Mouse (Mus musculus): ENCODE results near the gene Sp110. TPM values are rescaled to one million over a fixed set of nuclear protein-coding genes. Genes with fewer than 3 reads are reported as not detected.
"Not testable (repeated sequence)": the region's sequence is repeated elsewhere in the genome, so short reads cannot be mapped to it uniquely, and the experiment has no call there.

The Sp110 gene
- 0.36 and 0.43 TPM in 2 replicates for polyA plus RNA-seq (2015; fragmentation: Nextera tagmentation; extraction: Ambion mirVana)

GRCm38 (mm10) chr1:85598271-85599012 is at the start of gene Sp110:
Gene Sp110 (minus strand): TSS chr1:85598817.
- not testable (repeated sequence) for H3K4me1 ChIP-seq; H3K27me3 ChIP-seq; H3K4me2 ChIP-seq (replicated peaks); H3K9me3 ChIP-seq; ATAC-seq (replicated peaks); H3K9ac ChIP-seq (replicated peaks); H3K27ac ChIP-seq (replicated peaks); H3K4me3 ChIP-seq; H3K36me3 ChIP-seq
- WGBS = 76% methylated on average over 17 of the region's 17 CpGs

- not testable (repeated sequence) for H3K9me3 ChIP-seq; H3K9ac ChIP-seq (replicated peaks); H3K4me1 ChIP-seq; ATAC-seq (replicated peaks); H3K4me3 ChIP-seq; H3K36me3 ChIP-seq; H3K4me2 ChIP-seq (replicated peaks); H3K27ac ChIP-seq (replicated peaks); H3K27me3 ChIP-seq
- 79% methylated on average over 4 of the region's 4 CpGs for WGBS
These were observed 39.5 kb upstream of the Sp110 start for GRCm38 (mm10) chr1:85638144-85638543.

GRCm38 (mm10) chr1:85636936-85637335 is 38.3 kb upstream of the Sp110 start:
- WGBS = 65% methylated on average over 3 of the region's 3 CpGs
- H3K4me2 ChIP-seq (replicated peaks); H3K9ac ChIP-seq (replicated peaks); H3K4me1 ChIP-seq; ATAC-seq (replicated peaks); H3K9me3 ChIP-seq; H3K4me3 ChIP-seq; H3K27ac ChIP-seq (replicated peaks); H3K27me3 ChIP-seq; H3K36me3 ChIP-seq: not testable (repeated sequence)

GRCm38 (mm10) chr1:85618689-85619088 is 20.1 kb upstream of the Sp110 start:
- not testable (repeated sequence) for H3K4me2 ChIP-seq (replicated peaks); H3K36me3 ChIP-seq; H3K4me1 ChIP-seq; H3K4me3 ChIP-seq; H3K9me3 ChIP-seq; ATAC-seq (replicated peaks); H3K27me3 ChIP-seq; H3K27ac ChIP-seq (replicated peaks); H3K9ac ChIP-seq (replicated peaks)
- WGBS = 42% methylated on average over 1 of the region's 1 CpGs

GRCm38 (mm10) chr1:85617161-85617560 is 18.5 kb upstream of the Sp110 start:
- not testable (repeated sequence) for ATAC-seq (replicated peaks); H3K27ac ChIP-seq (replicated peaks); H3K27me3 ChIP-seq; H3K4me1 ChIP-seq; H3K9ac ChIP-seq (replicated peaks); H3K9me3 ChIP-seq; H3K4me2 ChIP-seq (replicated peaks); H3K4me3 ChIP-seq; H3K36me3 ChIP-seq
- 66% methylated on average over 4 of the region's 5 CpGs for WGBS

GRCm38 (mm10) chr1:85615819-85616218 is 17.2 kb upstream of the Sp110 start:
- not testable (repeated sequence) for H3K27ac ChIP-seq (replicated peaks); H3K9me3 ChIP-seq; H3K4me2 ChIP-seq (replicated peaks); H3K4me1 ChIP-seq; H3K36me3 ChIP-seq; ATAC-seq (replicated peaks); H3K4me3 ChIP-seq; H3K27me3 ChIP-seq; H3K9ac ChIP-seq (replicated peaks)
- WGBS = 65% methylated on average over 3 of the region's 3 CpGs

GRCm38 (mm10) chr1:85615096-85615495 is 16.5 kb upstream of the Sp110 start:
- H3K36me3 ChIP-seq; H3K4me2 ChIP-seq (replicated peaks); H3K9ac ChIP-seq (replicated peaks); H3K9me3 ChIP-seq; H3K27me3 ChIP-seq; H3K4me1 ChIP-seq; H3K27ac ChIP-seq (replicated peaks); ATAC-seq (replicated peaks); H3K4me3 ChIP-seq: not testable (repeated sequence)
- 95% methylated on average over 3 of the region's 3 CpGs for WGBS

GRCm38 (mm10) chr1:85610581-85610980 is 12.0 kb upstream of the Sp110 start:
- H3K27ac ChIP-seq (replicated peaks); H3K4me1 ChIP-seq; H3K36me3 ChIP-seq; H3K4me3 ChIP-seq; H3K9me3 ChIP-seq; H3K9ac ChIP-seq (replicated peaks); H3K27me3 ChIP-seq; H3K4me2 ChIP-seq (replicated peaks); ATAC-seq (replicated peaks): not testable (repeated sequence)
- WGBS = no CpG with 5 or more reads among the region's 4 CpGs

- WGBS = 83% methylated on average over 3 of the region's 4 CpGs
- H3K9ac ChIP-seq (replicated peaks); ATAC-seq (replicated peaks); H3K4me1 ChIP-seq; H3K36me3 ChIP-seq; H3K4me3 ChIP-seq; H3K9me3 ChIP-seq; H3K4me2 ChIP-seq (replicated peaks); H3K27ac ChIP-seq (replicated peaks); H3K27me3 ChIP-seq: not testable (repeated sequence)
These were observed 9.7 kb upstream of the Sp110 start for GRCm38 (mm10) chr1:85608361-85608760.

- 89% methylated on average over 1 of the region's 1 CpGs for WGBS
- not testable (repeated sequence) for H3K9ac ChIP-seq (replicated peaks); H3K27ac ChIP-seq (replicated peaks); H3K9me3 ChIP-seq; H3K27me3 ChIP-seq; H3K4me3 ChIP-seq; ATAC-seq (replicated peaks); H3K4me2 ChIP-seq (replicated peaks); H3K4me1 ChIP-seq; H3K36me3 ChIP-seq
These were observed 5.7 kb upstream of the Sp110 start for GRCm38 (mm10) chr1:85604341-85604740.

- H3K36me3 ChIP-seq; H3K27me3 ChIP-seq; H3K4me2 ChIP-seq (replicated peaks); H3K4me1 ChIP-seq; H3K27ac ChIP-seq (replicated peaks); H3K9me3 ChIP-seq; H3K9ac ChIP-seq (replicated peaks); H3K4me3 ChIP-seq; ATAC-seq (replicated peaks): not testable (repeated sequence)
- 63% methylated on average over 4 of the region's 4 CpGs for WGBS
These were observed 2.2 kb upstream of the Sp110 start for GRCm38 (mm10) chr1:85600794-85601193.

GRCm38 (mm10) chr1:85600078-85600477 is 1.5 kb upstream of the Sp110 start, which contains the start of gene Sp140:
Gene Sp140 (plus strand): TSS chr1:85600378.
- H3K27me3 ChIP-seq; H3K4me1 ChIP-seq; H3K36me3 ChIP-seq; H3K27ac ChIP-seq (replicated peaks); ATAC-seq (replicated peaks); H3K4me3 ChIP-seq; H3K4me2 ChIP-seq (replicated peaks); H3K9ac ChIP-seq (replicated peaks); H3K9me3 ChIP-seq: not testable (repeated sequence)
- WGBS = 38% methylated on average over 1 of the region's 5 CpGs

GRCm38 (mm10) chr1:85592526-85592925 is 6.1 kb downstream of the Sp110 start:
- H3K36me3 ChIP-seq; H3K4me2 ChIP-seq (replicated peaks); H3K27ac ChIP-seq (replicated peaks); H3K27me3 ChIP-seq; H3K9ac ChIP-seq (replicated peaks); ATAC-seq (replicated peaks); H3K4me1 ChIP-seq; H3K4me3 ChIP-seq; H3K9me3 ChIP-seq: not testable (repeated sequence)
- 84% methylated on average over 8 of the region's 8 CpGs for WGBS
